In the genomic region with DNA sequence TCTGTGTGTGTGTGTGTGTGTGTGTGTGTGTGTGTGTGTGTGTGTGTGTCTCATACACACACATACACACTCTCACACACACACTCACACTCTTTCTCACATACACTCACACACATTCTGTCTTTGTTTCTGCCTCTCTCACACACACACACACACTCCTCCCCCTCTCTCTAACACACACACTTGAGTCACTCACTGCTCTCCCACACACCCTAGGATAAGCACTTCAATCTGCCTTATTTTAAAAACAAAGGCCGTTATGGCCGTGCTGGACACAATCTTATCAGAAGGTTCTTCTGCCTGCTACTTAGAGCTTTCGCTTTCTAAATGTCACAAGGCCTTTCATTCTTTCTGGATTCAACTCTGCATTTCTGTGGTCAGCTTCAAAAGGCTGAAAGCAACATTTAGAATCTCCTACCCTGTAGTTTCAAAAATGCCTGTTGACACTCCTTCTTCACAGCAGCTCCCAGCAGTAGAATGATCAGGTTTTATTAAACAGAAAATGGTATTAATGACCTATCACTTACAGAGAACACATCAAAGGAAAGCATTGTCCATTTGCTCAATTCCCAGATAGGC, we compare ENCODE assay signal across 17 mouse cellular contexts.
DNase-seq lines count a peak whose midpoint lies in the region; ATAC-seq and TF ChIP-seq lines count a peak whose summit lies in the region.
"Had no signal": no experiment of that assay in that cellular context is flagged by ENCODE, and none has a peak within 500 bp of the region (broad histone marks: within the 10 kb centered on the region; RNA-seq: fewer than 3 reads in every experiment).

No protein-coding gene starts in this region.

- intact Hi-C loops in gastrocnemius, postnatal 14 days (cut with DNase I; ENCODE audit: low total_unique reads) = no loop called here

- H3K9me3 ChIP-seq in liver, embryonic 11.5 days (ENCODE audit: control insufficient read depth, low read length) = no peaks in the 10 kb centered on the region
- H3K9me3 ChIP-seq: forebrain, embryonic 12.5 days; kidney, embryonic 15.5 days; limb, embryonic 10.5 days; midbrain, embryonic 12.5 days had no signal

- no peaks in the 10 kb centered on the region for H3K27me3 ChIP-seq in liver, adult 2 months (ENCODE audit: control insufficient read depth, insufficient read depth, low read length)
- H3K27me3 ChIP-seq in liver, embryonic 11.5 days (replicated peaks; ENCODE audit: control insufficient read depth, insufficient read depth, low read length) = no peaks in the 10 kb centered on the region
- H3K27me3 ChIP-seq: forebrain, embryonic 12.5 days; kidney, embryonic 15.5 days; midbrain, embryonic 12.5 days had no signal

- no peaks in the 10 kb centered on the region for H3K4me1 ChIP-seq in liver, adult 2 months (ENCODE audit: control insufficient read depth, insufficient read depth, low read length)
- no peaks in the 10 kb centered on the region for H3K4me1 ChIP-seq in liver, embryonic 11.5 days (replicated peaks; ENCODE audit: control insufficient read depth, insufficient read depth, low read length)
- no peaks in the 10 kb centered on the region for H3K4me1 ChIP-seq in embryonic fibroblast, embryonic 13.5 days (ENCODE audit: control insufficient read depth, insufficient read depth, low read length)
- H3K4me1 ChIP-seq: limb, embryonic 10.5 days; midbrain, embryonic 12.5 days had no signal

- no peak for ATAC-seq in liver, embryonic 11.5 days (replicated peaks; ENCODE audit: low FRiP score)

- peak overlapping the region; percentile 32; the same call in 1 of the 2 replicates for H3K27ac ChIP-seq in liver, adult 2 months (replicated peaks; ENCODE audit: insufficient read depth, low read depth, low read length)
- no peak overlapping the region for H3K27ac ChIP-seq in liver, embryonic 11.5 days (ENCODE audit: low read depth, low read length)
- peak overlapping the region; percentile 8; the same call in 1 of the 2 replicates for H3K27ac ChIP-seq in embryonic fibroblast, embryonic 13.5 days (ENCODE audit: insufficient read depth, low read length)
- H3K27ac ChIP-seq: forebrain, embryonic 12.5 days; kidney, embryonic 15.5 days; limb, embryonic 10.5 days; midbrain, embryonic 12.5 days had no signal

- TF ChIP-seq CTCF in liver, adult 2 months (IDR thresholded peaks at IDR 0.05; ENCODE audit: low read depth, low read length) = no peak
- TF ChIP-seq CTCF in embryonic fibroblast, embryonic 13.5 days (IDR thresholded peaks at IDR 0.05; ENCODE audit: borderline replicate concordance, insufficient read depth, low read length) = no peak

- no peak overlapping the region for H3K4me3 ChIP-seq in liver, adult 2 months (ENCODE audit: insufficient read depth, low read depth, low read length)
- no peak overlapping the region for H3K4me3 ChIP-seq in liver, embryonic 11.5 days (ENCODE audit: low read depth, low read length)
- no peak overlapping the region for H3K4me3 ChIP-seq in embryonic fibroblast, embryonic 13.5 days (ENCODE audit: insufficient read depth, low read length)
- H3K4me3 ChIP-seq: forebrain, embryonic 12.5 days; kidney, embryonic 15.5 days; limb, embryonic 10.5 days; midbrain, embryonic 12.5 days had no signal

- WGBS in liver, adult 2 months = 83% methylated on average over 3 of the region's 3 CpGs
- WGBS in liver, embryonic 11.5 days = 63% methylated on average over 3 of the region's 3 CpGs

- H3K9ac ChIP-seq in liver, adult 2 months (ENCODE audit: low read depth, low read length) = no peak overlapping the region
- H3K9ac ChIP-seq in liver, embryonic 11.5 days (ENCODE audit: low read depth, low read length) = no peak overlapping the region
- H3K9ac ChIP-seq: forebrain, embryonic 12.5 days; kidney, embryonic 15.5 days; midbrain, embryonic 12.5 days had no signal

- TF ChIP-seq POLR2A in liver, adult 2 months (IDR thresholded peaks at IDR 0.05; ENCODE audit: extremely low read depth, insufficient read depth, low read length) = no peak
- 0 out of 2 replicates have a peak, but pooled peaks have one; percentile 21 for TF ChIP-seq POLR2A in embryonic fibroblast, embryonic 13.5 days (IDR thresholded peaks at IDR 0.05; ENCODE audit: low read depth, low read length)

- peak; percentile 20 for DNase-seq in adrenal gland, adult 2 months
- no peak for DNase-seq in adrenal gland, postnatal 10 days
- no peak for DNase-seq in liver, adult 2 months (ENCODE audit: extremely low read depth, low read depth, low spot score)
- DNase-seq in liver, embryonic 11.5 days (ENCODE audit: low spot score) = no peak
- peak; percentile 12 for DNase-seq in lung, postnatal 10 days
- no peak for DNase-seq in gastrocnemius, postnatal 14 days
- no peak for DNase-seq in layer of hippocampus, adult 18-20 months (ENCODE audit: low spot score in 2 of 2)
- DNase-seq: cerebellum, postnatal 25 days; gastrocnemius, postnatal 10 days; layer of hippocampus, adult 9-11 months; retina, postnatal 1 day; thymus, adult 2 months had no signal

- no peak overlapping the region for H3K4me2 ChIP-seq in liver, embryonic 11.5 days
- H3K4me2 ChIP-seq: forebrain, embryonic 12.5 days; kidney, embryonic 15.5 days; midbrain, embryonic 12.5 days had no signal

- peaks cover 11% of the 10 kb centered on the region for H3K36me3 ChIP-seq in liver, adult 2 months (ENCODE audit: control insufficient read depth, insufficient read depth, low read length)
- peaks cover 23% of the 10 kb centered on the region for H3K36me3 ChIP-seq in liver, embryonic 11.5 days (ENCODE audit: control insufficient read depth, insufficient read depth, low read length)

- no peaks in the 10 kb centered on the region for H3K79me2 ChIP-seq in liver, adult 2 months (ENCODE audit: control insufficient read depth, insufficient read depth, low read length)

Comparison
In these comparisons a context has a peak if more than half of its experiments do, and no peak if none do; other contexts are left out.
1. DNase-seq: peak in adrenal gland, adult 2 months (single experiment) and lung, postnatal 10 days (single experiment); none in adrenal gland, postnatal 10 days (single experiment), liver, adult 2 months (single experiment), liver, embryonic 11.5 days (single experiment), gastrocnemius, postnatal 14 days (single experiment) and layer of hippocampus, adult 18-20 months (0 of 2).